Mouse (Mus musculus) forebrain, embryonic 10.5 days (tissue): ENCODE results near the gene 9330182O14Rik. TPM values are rescaled to one million over a fixed set of nuclear protein-coding genes. Genes with fewer than 3 reads are reported as not detected.

Experiments
- DNase-seq: peaks from one replicate; pipeline ENCODE4 v3.0.0-alpha.2; 2017; ENCODE audit warnings: low spot score; ENCODE audit errors: extremely low spot score
- H3K27ac ChIP-seq: fragments of 300-500 bp; sonication (generic); 2 replicates; pipeline ENCODE4 v1.5.1; 2016; ENCODE audit warnings: mild to moderate bottlenecking
- H3K27me3 ChIP-seq: fragments of 300-500 bp; sonication (generic); 2 replicates; pipeline ENCODE4 v1.6.1; 2016; ENCODE audit warnings: mild to moderate bottlenecking; ENCODE audit not compliant: poor library complexity, severe bottlenecking
- H3K36me3 ChIP-seq: fragments of 300-500 bp; sonication (generic); replicated peaks from 2 replicates; pipeline ENCODE4 v1.6.1; 2016; ENCODE audit warnings: mild to moderate bottlenecking, moderate library complexity
- H3K4me1 ChIP-seq: fragments of 300-500 bp; sonication (generic); 2 replicates; pipeline ENCODE4 v1.6.1; 2016
- H3K4me3 ChIP-seq: fragments of 300-500 bp; sonication (generic); 2 replicates; pipeline ENCODE4 v1.5.1; 2016; ENCODE audit warnings: mild to moderate bottlenecking, moderate library complexity
- H3K9me3 ChIP-seq: fragments of 300-500 bp; sonication (generic); 2 replicates; pipeline ENCODE4 v1.6.1; 2016; ENCODE audit warnings: mild to moderate bottlenecking, moderate library complexity
- WGBS: fragments of 180-500 bp; shearing (Covaris S2); methylation state at CpG from one replicate; pipeline ENCODE4 v1.1.7; 2016; 5-methylcytosine and 5-hydroxymethylcytosine counted together
- polyA plus RNA-seq: library from polyadenylated mRNA; unstranded; fragments of >200 nt; fragmentation: Nextera tagmentation; extraction: Ambion mirVana; gene quantifications from 2 replicates; pipeline ENCODE4 v1.2.1, GENCODE M21; 2016

9330182O14Rik gene
- polyA plus RNA-seq, result not detected in 2 replicates

GRCm38 (mm10) chr15:40134152-40134792 lies at the start of gene 9330182O14Rik:
TSS of gene 9330182O14Rik (plus strand) at chr15:40134365.
- Histone ChIP-seq H3K36me3 (no peaks in the 10 kb centered on the region), H3K4me3 (no peak within 1 kb of the TSS), H3K27me3 (no peaks in the 10 kb centered on the region), H3K9me3 (no peaks in the 10 kb centered on the region), H3K27ac (no peak within 1 kb of the TSS), H3K4me1 (0 out of 2 replicates have a peak, but pooled peaks cover 3% of the 10 kb centered on the region)
- no peak for DNase-seq
- 62% methylated on average over 10 of the region's 10 CpGs for WGBS

- no peaks in the 10 kb centered on the region for H3K9me3 ChIP-seq
- no peak for DNase-seq
- no peak overlapping the region for H3K4me3 ChIP-seq
- 0 out of 2 replicates have a peak, but pooled peaks cover 3% of the 10 kb centered on the region for H3K4me1 ChIP-seq
- no peak overlapping the region for H3K27ac ChIP-seq
- 92% methylated on average over 2 of the region's 2 CpGs for WGBS
- no peaks in the 10 kb centered on the region for H3K36me3 ChIP-seq
- no peaks in the 10 kb centered on the region for H3K27me3 ChIP-seq
Measured at GRCm38 (mm10) chr15:40103304-40103703, 30.9 kb upstream of the 9330182O14Rik start.

- 0 out of 2 replicates have a peak, but pooled peaks cover 3% of the 10 kb centered on the region for H3K4me1 ChIP-seq
- H3K9me3 ChIP-seq, result no peaks in the 10 kb centered on the region
- no peaks in the 10 kb centered on the region for H3K27me3 ChIP-seq
- no peak overlapping the region for H3K27ac ChIP-seq
- no peak for DNase-seq
- 87% methylated on average over 4 of the region's 4 CpGs for WGBS
- no peaks in the 10 kb centered on the region for H3K36me3 ChIP-seq
- no peak overlapping the region for H3K4me3 ChIP-seq
Measured at GRCm38 (mm10) chr15:40105712-40106111, 28.5 kb upstream of the 9330182O14Rik start.

GRCm38 (mm10) chr15:40113888-40114576 lies 20.1 kb upstream of the 9330182O14Rik start:
- peak overlapping the region; percentile 38 for H3K4me3 ChIP-seq
- peak overlapping the region; percentile 70 for H3K27ac ChIP-seq
- H3K36me3 ChIP-seq, result no peaks in the 10 kb centered on the region
- peaks cover 24% of the 10 kb centered on the region for H3K4me1 ChIP-seq
- peaks cover 6% of the 10 kb centered on the region; the same call in 1 of the 2 replicates for H3K27me3 ChIP-seq
- no peaks in the 10 kb centered on the region for H3K9me3 ChIP-seq
- DNase-seq, result no peak
- 14% methylated on average over 15 of the region's 18 CpGs for WGBS

- H3K4me3 ChIP-seq, result peak overlapping the region; percentile 38
- no peaks in the 10 kb centered on the region for H3K36me3 ChIP-seq
- H3K4me1 ChIP-seq, result peaks cover 24% of the 10 kb centered on the region
- WGBS, result 23% methylated on average over 22 of the region's 22 CpGs
- peak; percentile 33 for DNase-seq
- peak overlapping the region; percentile 70 for H3K27ac ChIP-seq
- peaks cover 6% of the 10 kb centered on the region; the same call in 1 of the 2 replicates for H3K27me3 ChIP-seq
- no peaks in the 10 kb centered on the region for H3K9me3 ChIP-seq
Measured at GRCm38 (mm10) chr15:40114600-40115271, 19.4 kb upstream of the 9330182O14Rik start.

GRCm38 (mm10) chr15:40116396-40116795 lies 17.8 kb upstream of the 9330182O14Rik start:
- no peaks in the 10 kb centered on the region for H3K36me3 ChIP-seq
- H3K4me3 ChIP-seq, result no peak overlapping the region
- no peaks in the 10 kb centered on the region for H3K9me3 ChIP-seq
- H3K4me1 ChIP-seq, result peaks cover 24% of the 10 kb centered on the region
- 74% methylated on average over 3 of the region's 3 CpGs for WGBS
- no peak for DNase-seq
- H3K27ac ChIP-seq, result no peak overlapping the region
- peaks cover 6% of the 10 kb centered on the region; the same call in 1 of the 2 replicates for H3K27me3 ChIP-seq

GRCm38 (mm10) chr15:40124211-40124953 lies 9.8 kb upstream of the 9330182O14Rik start:
- WGBS, result 91% methylated on average over 9 of the region's 9 CpGs
- Histone ChIP-seq H3K27me3 (no peaks in the 10 kb centered on the region), H3K4me3 (no peak overlapping the region), H3K27ac (no peak overlapping the region), H3K9me3 (no peaks in the 10 kb centered on the region), H3K4me1 (0 out of 2 replicates have a peak, but pooled peaks cover 1% of the 10 kb centered on the region), H3K36me3 (no peaks in the 10 kb centered on the region)
- DNase-seq, result no peak

- Histone ChIP-seq H3K27ac (no peak overlapping the region), H3K4me1 (0 out of 2 replicates have a peak, but pooled peaks cover 3% of the 10 kb centered on the region), H3K9me3 (no peaks in the 10 kb centered on the region), H3K27me3 (no peaks in the 10 kb centered on the region), H3K36me3 (no peaks in the 10 kb centered on the region), H3K4me3 (no peak overlapping the region)
- WGBS, result 61% methylated on average over 5 of the region's 5 CpGs
- no peak for DNase-seq
Measured at GRCm38 (mm10) chr15:40129496-40129895, 4.7 kb upstream of the 9330182O14Rik start.

- no peaks in the 10 kb centered on the region for H3K36me3 ChIP-seq
- H3K27me3 ChIP-seq, result no peaks in the 10 kb centered on the region
- DNase-seq, result peak; percentile 79
- H3K27ac ChIP-seq, result no peak overlapping the region
- WGBS, result 27% methylated on average over 15 of the region's 15 CpGs
- no peaks in the 10 kb centered on the region for H3K9me3 ChIP-seq
- H3K4me1 ChIP-seq, result 0 out of 2 replicates have a peak, but pooled peaks cover 3% of the 10 kb centered on the region
- H3K4me3 ChIP-seq, result no peak overlapping the region
Measured at GRCm38 (mm10) chr15:40130880-40131478, 3.2 kb upstream of the 9330182O14Rik start.

- no peaks in the 10 kb centered on the region for H3K9me3 ChIP-seq
- no peaks in the 10 kb centered on the region for H3K27me3 ChIP-seq
- 82% methylated on average over 4 of the region's 4 CpGs for WGBS
- H3K4me1 ChIP-seq, result 0 out of 2 replicates have a peak, but pooled peaks cover 3% of the 10 kb centered on the region
- DNase-seq, result no peak
- H3K36me3 ChIP-seq, result no peaks in the 10 kb centered on the region
- no peak overlapping the region for H3K27ac ChIP-seq
- H3K4me3 ChIP-seq, result no peak overlapping the region
Measured at GRCm38 (mm10) chr15:40132408-40132807, 1.8 kb upstream of the 9330182O14Rik start.

GRCm38 (mm10) chr15:40144221-40144620 lies 10.1 kb downstream of the 9330182O14Rik start:
- H3K36me3 ChIP-seq, result no peaks in the 10 kb centered on the region
- no peaks in the 10 kb centered on the region for H3K27me3 ChIP-seq
- no peak overlapping the region for H3K4me3 ChIP-seq
- no peaks in the 10 kb centered on the region for H3K9me3 ChIP-seq
- H3K4me1 ChIP-seq, result no peaks in the 10 kb centered on the region
- 53% methylated on average over 7 of the region's 7 CpGs for whole genome bisulfite sequencing
- no peak for DNase-seq
- H3K27ac ChIP-seq, result no peak overlapping the region

- no peaks in the 10 kb centered on the region for H3K9me3 ChIP-seq
- no peak overlapping the region for H3K27ac ChIP-seq
- no peaks in the 10 kb centered on the region for H3K27me3 ChIP-seq
- no peak overlapping the region for H3K4me3 ChIP-seq
- WGBS, result 85% methylated on average over 6 of the region's 6 CpGs
- DNase-seq, result no peak
- H3K4me1 ChIP-seq, result no peaks in the 10 kb centered on the region
- no peaks in the 10 kb centered on the region for H3K36me3 ChIP-seq
Measured at GRCm38 (mm10) chr15:40157683-40158082, 23.5 kb downstream of the 9330182O14Rik start.
